Mouse (Mus musculus) cerebellum, adult 11 months (tissue): ENCODE results near the gene Gm5105.

ENCODE experiments used
- DNase-seq: peaks from one replicate; pipeline ENCODE4 v3.0.0; 2022

Gm5105 gene

DNA sequence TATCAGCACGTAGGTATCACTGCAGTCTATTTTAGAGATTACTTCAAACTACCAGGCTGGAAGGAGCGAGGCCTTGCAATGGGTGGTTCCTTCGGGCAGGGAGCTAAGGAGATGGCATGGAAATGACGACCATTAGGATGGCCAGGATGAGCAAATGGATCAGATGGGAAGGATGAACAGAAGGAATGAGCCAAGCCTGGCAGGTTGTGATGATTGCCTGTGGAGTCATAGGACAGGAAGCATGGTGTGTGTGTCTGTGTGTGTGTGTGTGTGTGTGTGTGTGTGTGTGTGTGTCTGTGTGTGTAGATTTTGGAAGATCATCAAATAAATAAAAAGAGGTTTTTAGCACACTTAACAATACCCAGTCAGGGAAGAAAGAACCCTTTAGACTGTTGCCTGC is 44.5 kb downstream of the Gm5105 start:
- DNase-seq = no peak

DNA sequence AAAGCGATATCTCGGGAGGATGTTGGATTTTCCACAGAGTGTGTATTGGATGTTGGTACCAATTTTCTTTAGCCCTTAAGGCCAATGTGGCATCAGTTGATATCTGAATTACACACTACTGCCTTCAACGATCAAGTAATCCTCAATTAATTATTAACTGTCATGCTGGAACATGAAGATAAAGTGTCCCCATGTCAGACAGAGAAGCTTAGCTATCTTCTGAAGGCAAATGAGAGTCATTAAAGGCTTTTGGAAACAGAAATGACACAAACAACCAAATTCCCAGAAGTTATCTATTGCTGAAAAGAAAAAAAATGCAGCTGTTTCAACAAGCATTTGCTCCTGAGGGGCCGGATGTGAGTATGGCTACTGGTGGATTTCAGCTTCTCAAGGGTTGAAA is 45.2 kb downstream of the Gm5105 start:
- DNase-seq = no peak

DNA sequence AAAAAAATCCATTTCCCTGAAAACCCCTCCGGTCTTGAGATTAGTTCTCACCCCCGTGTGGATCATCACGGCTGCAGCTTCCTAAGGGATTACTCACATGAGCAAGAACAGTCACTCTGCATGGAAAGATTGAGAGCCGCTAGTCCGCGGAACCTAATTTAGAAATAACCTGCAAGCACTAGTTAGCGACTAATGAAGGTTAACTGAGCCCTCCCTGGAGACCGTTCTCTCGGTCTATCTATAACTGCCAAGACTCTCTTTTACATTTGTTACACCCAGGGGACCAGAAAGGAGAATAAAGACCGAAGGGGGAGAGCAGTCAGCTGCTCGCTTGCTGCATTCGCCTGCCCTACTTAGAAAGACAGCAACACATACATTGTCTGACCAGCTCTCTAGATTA is 50.4 kb downstream of the Gm5105 start:
- no peak for DNase-seq

DNA sequence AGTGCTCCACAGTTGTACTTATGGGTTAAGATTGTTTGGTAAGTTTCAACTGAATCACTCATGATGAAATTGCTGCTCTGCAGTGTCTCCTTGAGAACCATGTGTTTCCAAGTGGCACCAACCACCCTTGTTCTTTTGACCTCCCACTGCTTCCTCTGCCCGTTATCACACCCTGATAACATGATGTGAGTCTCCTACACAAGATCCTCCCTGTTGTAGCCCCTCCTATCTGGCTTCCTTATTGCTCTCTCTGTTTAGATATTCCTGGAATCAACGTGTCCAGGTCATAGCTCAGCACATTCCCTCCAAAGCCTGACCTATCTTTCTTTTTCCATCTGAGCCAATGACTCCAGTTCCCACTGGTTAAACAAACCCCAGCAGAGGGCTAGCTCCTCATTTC is 52.5 kb downstream of the Gm5105 start:
- no peak for DNase-seq

DNA sequence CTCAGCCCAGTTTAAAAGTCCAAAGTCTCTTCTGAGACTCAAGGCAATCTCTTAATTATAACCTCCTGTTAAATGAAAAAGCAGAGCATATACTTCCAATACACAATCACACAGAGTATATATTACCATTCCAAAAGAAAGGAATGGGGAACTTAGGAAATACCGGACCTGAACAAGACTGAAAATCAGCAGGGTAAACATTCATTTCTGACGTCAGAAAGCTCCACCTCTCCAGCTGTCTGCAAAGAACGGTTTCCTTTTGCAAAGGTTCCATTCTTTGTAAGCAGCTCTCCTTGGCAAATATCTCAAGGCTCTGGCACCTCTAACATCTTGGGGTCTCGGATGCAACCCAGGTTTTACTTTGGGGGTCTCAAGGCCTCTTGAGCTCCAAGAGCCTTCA is 54.8 kb downstream of the Gm5105 start:
- no peak for DNase-seq

DNA sequence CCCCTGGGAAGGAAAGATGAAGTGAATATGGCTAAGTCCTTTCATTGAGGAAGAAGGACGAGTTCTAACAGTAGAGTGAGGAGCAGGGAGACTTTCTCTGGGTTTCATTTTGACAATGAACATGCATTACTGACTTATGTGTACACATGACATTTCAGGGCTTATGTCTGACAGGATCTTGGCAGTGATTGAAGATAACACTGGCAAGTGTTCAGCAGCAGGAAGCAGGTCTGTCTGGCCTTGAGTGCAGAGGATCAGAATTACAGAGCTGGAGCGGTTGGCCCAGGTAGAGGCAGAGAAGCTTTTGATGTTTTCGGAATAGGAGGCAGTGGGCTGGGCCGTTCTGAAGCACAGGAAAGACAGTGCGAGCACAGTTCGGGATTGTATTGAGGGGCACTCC is 59.0 kb downstream of the Gm5105 start:
- no peak for DNase-seq

DNA sequence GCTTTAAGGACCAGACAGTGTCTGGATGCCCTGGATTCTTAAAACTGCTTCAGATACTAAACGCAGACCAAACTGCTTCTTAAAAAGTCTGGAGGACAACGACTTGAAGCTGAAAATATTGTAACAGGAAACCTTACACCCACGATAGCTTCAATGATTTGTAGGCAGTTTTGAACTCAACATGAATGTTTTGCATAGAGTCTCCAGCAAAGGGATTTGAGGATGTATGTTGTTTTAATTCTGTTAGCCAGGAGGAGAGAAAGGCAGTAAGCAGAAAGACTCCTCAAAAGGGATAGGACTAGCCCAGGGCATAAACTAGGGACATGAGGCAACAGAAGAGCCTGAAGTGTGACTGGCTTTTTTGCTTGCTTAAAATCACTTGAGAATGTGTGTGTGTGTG is 60.3 kb downstream of the Gm5105 start:
- no peak for DNase-seq

DNA sequence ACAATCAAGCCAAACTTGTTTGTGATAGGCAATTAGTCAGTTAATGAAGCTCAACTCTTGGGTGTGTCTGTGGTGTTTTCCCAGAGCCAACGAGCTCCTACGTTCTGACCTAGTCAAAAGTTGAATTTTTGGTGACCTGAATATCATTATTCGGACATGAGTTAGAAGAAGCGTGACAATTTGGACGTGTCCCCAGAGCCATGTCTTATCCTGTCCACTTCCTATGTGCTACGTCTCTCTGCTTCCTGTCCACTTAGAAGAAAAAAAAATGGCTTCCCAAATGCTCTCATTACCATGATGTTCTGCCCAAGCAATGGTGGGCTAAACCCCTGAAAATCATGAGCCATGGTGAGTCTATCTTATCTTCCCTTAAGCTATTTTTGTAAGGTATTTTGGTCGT is 63.9 kb downstream of the Gm5105 start:
- no peak for DNase-seq

DNA sequence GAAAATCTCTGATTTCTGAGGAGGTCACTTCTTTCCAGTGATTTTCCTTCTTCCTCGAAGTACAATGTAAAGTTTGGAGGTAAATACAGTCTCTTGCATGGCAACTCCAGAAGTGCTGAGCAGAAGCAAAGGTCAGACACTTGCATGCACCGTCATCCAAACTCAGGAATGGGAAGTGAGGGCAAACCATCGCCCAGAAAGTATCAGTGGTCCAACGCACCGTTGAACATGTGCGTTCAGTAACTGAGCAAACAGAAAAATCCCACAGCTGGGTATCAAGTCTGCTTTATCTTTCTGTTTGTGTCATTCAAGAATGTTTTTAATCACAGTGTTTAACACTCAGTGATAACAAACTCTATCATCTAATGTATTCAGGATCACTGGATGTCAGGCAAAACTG is 64.6 kb downstream of the Gm5105 start:
- no peak for DNase-seq

DNA sequence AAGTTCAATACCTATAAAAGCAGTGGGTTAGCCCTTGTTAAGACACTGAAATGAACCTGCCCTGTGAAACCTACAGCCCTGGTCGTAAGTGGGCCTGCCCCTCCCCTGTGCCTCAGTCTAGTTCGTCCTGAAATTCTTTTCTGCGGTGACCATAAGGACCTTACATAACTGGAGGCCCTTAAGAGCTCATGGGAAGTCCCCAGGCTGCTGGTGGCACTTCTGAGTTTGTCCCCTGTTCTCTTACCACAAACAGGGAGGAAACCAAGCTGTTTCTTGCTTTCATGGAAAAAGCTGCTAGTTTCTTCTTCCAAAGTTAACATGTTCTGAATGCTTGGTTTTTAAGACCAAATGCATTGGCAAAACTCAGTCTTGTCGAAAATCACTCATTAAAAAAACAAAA is 65.3 kb downstream of the Gm5105 start:
- DNase-seq = no peak

DNA sequence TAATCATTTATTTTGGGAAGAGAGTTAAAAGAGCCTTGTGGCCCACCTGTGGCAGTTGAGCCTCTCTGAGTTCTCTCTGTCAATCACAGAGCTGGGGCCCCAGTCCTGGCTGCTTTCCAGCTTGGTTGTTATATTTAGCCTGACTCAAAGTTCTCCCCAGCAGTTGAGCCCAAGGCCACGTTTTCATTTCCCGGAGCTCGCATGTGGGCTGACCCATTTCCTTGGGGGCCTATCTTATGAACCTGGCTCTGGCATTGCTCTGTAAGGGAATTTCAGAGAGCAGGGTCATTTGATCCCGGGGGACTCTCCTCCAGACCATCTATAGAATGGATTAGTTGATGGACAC is 66.5 kb downstream of the Gm5105 start:
- no peak for DNase-seq

DNA sequence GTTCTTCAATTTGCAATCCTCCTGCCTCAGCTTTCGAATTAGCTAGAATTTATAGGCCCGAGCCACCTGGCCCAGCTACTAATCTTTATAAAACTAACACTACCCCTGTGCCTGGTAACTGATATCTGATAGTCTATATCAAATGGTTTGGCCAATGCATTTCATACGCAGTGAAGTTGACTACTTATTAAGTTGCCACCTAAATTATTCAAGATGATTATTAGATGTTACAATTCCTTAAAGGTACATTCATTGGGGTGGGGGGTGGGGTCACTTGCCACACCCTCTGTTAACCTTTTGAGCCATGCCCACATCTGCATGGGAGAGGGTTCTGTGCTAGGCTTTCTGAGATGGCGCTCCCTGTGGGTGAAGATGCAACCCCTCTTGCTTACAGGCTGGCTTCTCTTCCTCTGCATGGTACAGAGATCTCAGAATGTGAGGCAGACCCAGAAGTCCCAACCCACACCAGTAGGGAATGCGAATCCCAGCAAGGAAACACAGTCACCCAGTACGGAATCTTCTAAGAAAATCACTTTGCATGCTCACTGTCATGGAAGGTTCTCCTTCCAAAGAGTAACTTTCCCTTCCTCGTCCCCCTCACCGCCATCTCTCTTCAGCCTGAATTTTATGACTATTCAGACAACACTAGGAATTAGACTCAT is 67.0 kb downstream of the Gm5105 start:
- DNase-seq = no peak

DNA sequence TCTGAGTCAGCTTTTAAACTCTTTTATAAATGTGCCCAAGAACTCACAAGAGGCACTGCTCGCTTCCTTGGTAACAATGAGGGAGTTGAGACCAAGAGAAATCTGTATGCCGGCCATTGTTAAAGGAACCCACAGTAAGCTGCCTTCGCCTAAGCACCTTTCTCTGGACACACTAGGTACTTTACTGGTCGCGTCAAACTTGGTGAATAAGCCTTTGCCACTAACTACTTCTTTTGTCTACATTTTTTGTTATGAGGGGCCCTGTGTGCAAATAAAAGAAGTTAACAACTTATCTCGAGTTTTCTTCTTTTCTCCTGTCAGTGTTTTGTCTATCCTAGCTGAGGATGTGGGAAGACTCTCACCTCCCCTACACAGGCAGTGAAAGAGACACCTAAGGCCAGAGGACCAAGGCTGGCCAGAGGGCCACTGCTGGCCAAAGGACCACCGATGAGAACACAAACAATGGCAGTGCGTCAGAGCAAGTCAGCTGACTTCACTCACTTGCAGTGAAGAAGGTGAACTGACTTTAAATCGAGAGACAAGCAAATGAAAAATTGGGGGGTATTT is 67.9 kb downstream of the Gm5105 start:
- no peak for DNase-seq
